2 mouse cellular contexts compared by ENCODE assay signal in genomic region chr15:31348241-31348640, GRCm38 (mm10).
TF ChIP-seq lines count a peak whose summit lies in the region.

No protein-coding gene starts in this region.

TF ChIP-seq in CH12.LX, 34 proteins besides CTCF, POLR2A, EP300 and RAD21:
- TF ChIP-seq ETS1 (conservative IDR thresholded peaks at IDR 0.05; ENCODE audit: low read depth, low read length) (peak; percentile 69), MYC (IDR thresholded peaks at IDR 0.05; ENCODE audit: low read depth, low read length) (peak; percentile 98), JUN (IDR thresholded peaks at IDR 0.05; ENCODE audit: insufficient read depth, low read depth, low read length) (peak; percentile 20; the same call in 1 of the 2 replicates), ZMIZ1 (IDR thresholded peaks at IDR 0.05; ENCODE audit: low read depth, low read length) (no peak), GABPA (IDR thresholded peaks at IDR 0.05; ENCODE audit: insufficient replicate concordance, low read depth, low read length) (no peak), ZC3H11A (IDR thresholded peaks at IDR 0.05; ENCODE audit: low read depth, low read length) (no peak), USF1 (IDR thresholded peaks at IDR 0.05; ENCODE audit: low read depth, low read length) (peak; percentile 47), CHD2 (IDR thresholded peaks at IDR 0.05; ENCODE audit: low read length) (no peak), USF2 (conservative IDR thresholded peaks at IDR 0.05; ENCODE audit: low read depth, low read length) (peak; percentile 50; the same call in 1 of the 2 replicates), MAX (IDR thresholded peaks at IDR 0.05; ENCODE audit: low read length) (peak; percentile 92), BHLHE40 (IDR thresholded peaks at IDR 0.05; ENCODE audit: low read depth, low read length) (peak; percentile 95), TCF12 (IDR thresholded peaks at IDR 0.05; ENCODE audit: low read depth, low read length) (peak; percentile 55; the same call in 1 of the 2 replicates), SMC3 (IDR thresholded peaks at IDR 0.05; ENCODE audit: low read depth, low read length) (peak; percentile 65), NRF1 (IDR thresholded peaks at IDR 0.05; ENCODE audit: low read depth, low read length) (no peak), MAZ (IDR thresholded peaks at IDR 0.05; ENCODE audit: low read depth, low read length) (no peak), MXI1 (IDR thresholded peaks at IDR 0.05; ENCODE audit: low read depth, low read length) (peak; percentile 71; the same call in 1 of the 2 replicates), KAT2A (IDR thresholded peaks at IDR 0.05; ENCODE audit: insufficient replicate concordance, low read length) (no peak), SIN3A (IDR thresholded peaks at IDR 0.05; ENCODE audit: low read length) (peak; percentile 70), E2F4 (IDR thresholded peaks at IDR 0.05; ENCODE audit: insufficient replicate concordance, low read depth, low read length) (no peak), PAX5 (IDR thresholded peaks at IDR 0.05; ENCODE audit: low read length) (no peak), IRF4 (IDR thresholded peaks at IDR 0.05; ENCODE audit: low read depth, low read length) (peak; percentile 90), RCOR1 (conservative IDR thresholded peaks at IDR 0.05; ENCODE audit: low read depth, low read length) (no peak)

TF ChIP-seq in MEL, 35 proteins besides CTCF, POLR2A, EP300 and RAD21:
- TF ChIP-seq SMC3 (IDR thresholded peaks at IDR 0.05; ENCODE audit: low read depth, low read length) = peak; percentile 26
- 0 out of 2 replicates have a peak, but pooled peaks have one; percentile 11 for TF ChIP-seq ZC3H11A (IDR thresholded peaks at IDR 0.05; ENCODE audit: low read depth, low read length)
- TF ChIP-seq ZKSCAN1 (IDR thresholded peaks at IDR 0.05; ENCODE audit: low read depth, low read length) = no peak
- no peak for TF ChIP-seq KAT2A (conservative IDR thresholded peaks at IDR 0.05; ENCODE audit: low read depth, low read length)
- TF ChIP-seq NELFE (IDR thresholded peaks at IDR 0.05; ENCODE audit: low read depth, low read length) = no peak
